Mouse (Mus musculus) liver, embryonic 14.5 days (tissue): ENCODE measurements at regions not wholly inside any gene's neighbourhood (a gene's known extent, or its start where the extent isn't known, plus 50 kb on each side); places are given as distances from the start of the nearest gene placed in this dataset.

Source experiments
- ATAC-seq: fragments of 200-750 bp; cut with Nextera tagmentation; 2 replicates; pipeline ENCODE4 v1.8.0; 2017; ENCODE audit warnings: moderate number of reproducible peaks, mild to moderate bottlenecking, moderate library complexity; ENCODE audit not compliant: insufficient read depth
- DNase-seq, 3 experiments: peaks; one replicate each; pipeline ENCODE4 v3.0.0-alpha.2; 2012 to 2013; ENCODE audit warnings: low read depth in 3 of 3, low spot score in 3 of 3
- H3K27ac ChIP-seq: fragments of 300-500 bp; sonication (generic); 2 replicates; pipeline ENCODE4 v1.5.1; 2014; ENCODE audit warnings: moderate library complexity, mild to moderate bottlenecking, control low read depth, inconsistent platforms
- H3K27me3 ChIP-seq: fragments of 300-500 bp; sonication (generic); 2 replicates; pipeline ENCODE4 v1.6.1; 2014; ENCODE audit warnings: mild to moderate bottlenecking, low read length, moderate library complexity; ENCODE audit not compliant: control insufficient read depth, insufficient read depth
- H3K36me3 ChIP-seq: fragments of 300-500 bp; sonication (generic); replicated peaks from 2 replicates; pipeline ENCODE4 v1.6.1; 2014; ENCODE audit warnings: low read depth; ENCODE audit not compliant: control insufficient read depth, insufficient read depth
- H3K4me1 ChIP-seq, 2 experiments: fragments of 200-500 bp in 1 of 2; fragments of 300-500 bp in 1 of 2; sonication (generic) in 1 of 2; replicated peaks; 2 replicates each; pipeline ENCODE4 v1.6.1; 2012 to 2014; ENCODE audit warnings: antibody characterized with exemption in 1 of 2, inconsistent platforms in 1 of 2, low read length in 1 of 2; ENCODE audit not compliant: control insufficient read depth in 2 of 2, insufficient read depth in 2 of 2
- H3K4me2 ChIP-seq: fragments of 300-500 bp; sonication (generic); 2 replicates; pipeline ENCODE4 v1.6.1; 2014; ENCODE audit warnings: low read depth, mild to moderate bottlenecking, control low read depth, moderate library complexity
- H3K4me3 ChIP-seq, 2 experiments: fragments of 200-500 bp in 1 of 2; fragments of 300-500 bp in 1 of 2; sonication (generic) in 1 of 2; 2 replicates each; pipeline ENCODE4 v1.5.1; 2012 to 2014; ENCODE audit warnings: low read depth in 2 of 2, low read length in 2 of 2, mild to moderate bottlenecking in 2 of 2, control low read depth in 1 of 2, inconsistent platforms in 1 of 2, moderate library complexity in 1 of 2; ENCODE audit not compliant: insufficient read depth in 1 of 2
- H3K9ac ChIP-seq: fragments of 300-500 bp; sonication (generic); replicated peaks from 2 replicates; pipeline ENCODE4 v1.6.1; 2014; ENCODE audit warnings: mild to moderate bottlenecking, control low read depth, moderate library complexity
- H3K9me3 ChIP-seq: fragments of 300-500 bp; sonication (generic); 2 replicates; pipeline ENCODE4 v1.6.1; 2016; ENCODE audit warnings: low read length, mixed read lengths; ENCODE audit not compliant: control insufficient read depth
- CTCF ChIP-seq: IDR thresholded peaks from 2 replicates; pipeline ENCODE4 v1.5.1; 2016; ENCODE audit warnings: antibody characterized with exemption, low read depth, control low read depth
- EP300 ChIP-seq: IDR thresholded peaks from 2 replicates; pipeline ENCODE4 v1.6.1; 2016; ENCODE audit warnings: antibody characterized with exemption, low read depth
- WGBS: fragments of 180-500 bp; shearing (Covaris S2); extraction: QIAGEN DNeasy Blood & Tissue Kit; methylation state at CpG from one replicate; pipeline ENCODE4 v1.1.7; 2014; ENCODE audit not compliant: insufficient replicate concordance; 5-methylcytosine and 5-hydroxymethylcytosine counted together

- WGBS: 64% methylated on average over 2 of the region's 2 CpGs
Measured at GRCm38 (mm10) chrX:166728622-166728928, 143.1 kb upstream of the Egfl6 start.

GRCm38 (mm10) chrX:166727823-166728621 lies 142.5 kb upstream of the Egfl6 start:
- WGBS: 61% methylated on average over 7 of the region's 7 CpGs
- H3K4me3 ChIP-seq: no peak overlapping the region
- ATAC-seq (no peak), DNase-seq (no peak)
- no peaks in the 10 kb centered on the region for H3K36me3 ChIP-seq
- no peak overlapping the region for H3K4me2 ChIP-seq
- H3K4me1 ChIP-seq: no peaks in the 10 kb centered on the region
- no peak for TF ChIP-seq EP300
- no peak for TF ChIP-seq CTCF
- H3K9me3 ChIP-seq: no peaks in the 10 kb centered on the region
- H3K27ac ChIP-seq: no peak overlapping the region
- H3K27me3 ChIP-seq: no peaks in the 10 kb centered on the region
- H3K9ac ChIP-seq: no peak overlapping the region

More at GRCm38 (mm10) chrX:166728622-166728928, 143.1 kb upstream of the Egfl6 start:
- H3K4me1 ChIP-seq: no peaks in the 10 kb centered on the region
- H3K4me3 ChIP-seq: no peak overlapping the region
- DNase-seq: no peak
- H3K4me2 ChIP-seq: no peak overlapping the region
- no peaks in the 10 kb centered on the region for H3K36me3 ChIP-seq
- no peak overlapping the region for H3K27ac ChIP-seq
- no peaks in the 10 kb centered on the region for H3K9me3 ChIP-seq
- no peak for ATAC-seq
- H3K27me3 ChIP-seq: no peaks in the 10 kb centered on the region
- no peak for TF ChIP-seq EP300
- TF ChIP-seq CTCF: no peak
- no peak overlapping the region for H3K9ac ChIP-seq

GRCm38 (mm10) chrX:166725761-166726503 lies 140.4 kb upstream of the Egfl6 start:
- WGBS: 55% methylated on average over 6 of the region's 6 CpGs
- TF ChIP-seq CTCF (no peak), EP300 (no peak)
- no peak overlapping the region for H3K4me2 ChIP-seq

GRCm38 (mm10) chrX:166718075-166718474 lies 132.6 kb upstream of the Egfl6 start:
- no peak overlapping the region for H3K9ac ChIP-seq
- H3K36me3 ChIP-seq: no peaks in the 10 kb centered on the region
- no peak overlapping the region for H3K4me3 ChIP-seq
- H3K4me1 ChIP-seq: no peaks in the 10 kb centered on the region
- H3K27ac ChIP-seq: no peak overlapping the region
- DNase-seq: no peak
- no peak for TF ChIP-seq EP300
- no peak for TF ChIP-seq CTCF
- H3K27me3 ChIP-seq: no peaks in the 10 kb centered on the region
- H3K4me2 ChIP-seq: no peak overlapping the region
- H3K9me3 ChIP-seq: no peaks in the 10 kb centered on the region
- ATAC-seq: no peak

More at GRCm38 (mm10) chrX:166725761-166726503, 140.4 kb upstream of the Egfl6 start:
- no peaks in the 10 kb centered on the region for H3K4me1 ChIP-seq
- H3K27ac ChIP-seq: no peak overlapping the region
- no peaks in the 10 kb centered on the region for H3K36me3 ChIP-seq
- no peaks in the 10 kb centered on the region for H3K27me3 ChIP-seq
- ATAC-seq (no peak), DNase-seq (no peak)
- no peaks in the 10 kb centered on the region for H3K9me3 ChIP-seq
- no peak overlapping the region for H3K4me3 ChIP-seq
- H3K9ac ChIP-seq: no peak overlapping the region

GRCm38 (mm10) chrX:166709306-166709705 lies 123.8 kb upstream of the Egfl6 start:
- no peaks in the 10 kb centered on the region for H3K27me3 ChIP-seq
- DNase-seq (no peak), ATAC-seq (no peak)
- no peak overlapping the region for H3K4me2 ChIP-seq
- WGBS: 56% methylated on average over 2 of the region's 2 CpGs
- H3K4me3 ChIP-seq: no peak overlapping the region
- no peak overlapping the region for H3K9ac ChIP-seq
- no peak overlapping the region for H3K27ac ChIP-seq
- H3K9me3 ChIP-seq: no peaks in the 10 kb centered on the region
- no peak for TF ChIP-seq EP300
- TF ChIP-seq CTCF: no peak
- no peaks in the 10 kb centered on the region for H3K4me1 ChIP-seq
- no peaks in the 10 kb centered on the region for H3K36me3 ChIP-seq
